Mouse (Mus musculus): ENCODE results near the gene Wfikkn1.

Wfikkn1 gene

GRCm38 (mm10) chr17:25835816-25836215 is 44.8 kb downstream of the Wfikkn1 start:
- no peak for DNase-seq

GRCm38 (mm10) chr17:25835301-25835700 is 45.4 kb downstream of the Wfikkn1 start:
- no peak for DNase-seq

- DNase-seq = no peak
Measured at GRCm38 (mm10) chr17:25834595-25835222, 45.9 kb downstream of the Wfikkn1 start.

GRCm38 (mm10) chr17:25833961-25834594 is 46.6 kb downstream of the Wfikkn1 start:
- DNase-seq = no peak

DNA sequence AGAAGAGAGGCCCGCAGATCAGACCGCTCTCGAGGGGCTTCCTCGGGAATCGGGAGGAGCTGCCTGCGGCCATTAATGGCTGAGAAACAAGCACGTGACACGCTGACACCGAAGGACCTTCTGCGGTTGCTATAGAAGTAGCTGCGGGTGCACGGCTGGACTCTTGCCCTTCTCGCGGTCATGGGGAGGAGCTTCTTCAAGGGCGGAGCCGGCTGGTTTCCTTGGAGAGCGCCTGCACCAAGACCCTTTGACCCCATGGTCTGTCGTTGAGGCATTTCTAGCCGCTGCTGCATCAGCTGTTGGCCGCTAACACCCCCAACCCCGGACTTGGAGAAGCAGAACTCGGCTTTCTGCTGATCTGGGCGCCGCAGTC is 47.4 kb downstream of the Wfikkn1 start, which contains the start of gene Stub1:
Stub1 (minus strand) TSS at position 114 of the 373 bp plus-strand sequence.
- DNase-seq = peak; percentile 69

DNA sequence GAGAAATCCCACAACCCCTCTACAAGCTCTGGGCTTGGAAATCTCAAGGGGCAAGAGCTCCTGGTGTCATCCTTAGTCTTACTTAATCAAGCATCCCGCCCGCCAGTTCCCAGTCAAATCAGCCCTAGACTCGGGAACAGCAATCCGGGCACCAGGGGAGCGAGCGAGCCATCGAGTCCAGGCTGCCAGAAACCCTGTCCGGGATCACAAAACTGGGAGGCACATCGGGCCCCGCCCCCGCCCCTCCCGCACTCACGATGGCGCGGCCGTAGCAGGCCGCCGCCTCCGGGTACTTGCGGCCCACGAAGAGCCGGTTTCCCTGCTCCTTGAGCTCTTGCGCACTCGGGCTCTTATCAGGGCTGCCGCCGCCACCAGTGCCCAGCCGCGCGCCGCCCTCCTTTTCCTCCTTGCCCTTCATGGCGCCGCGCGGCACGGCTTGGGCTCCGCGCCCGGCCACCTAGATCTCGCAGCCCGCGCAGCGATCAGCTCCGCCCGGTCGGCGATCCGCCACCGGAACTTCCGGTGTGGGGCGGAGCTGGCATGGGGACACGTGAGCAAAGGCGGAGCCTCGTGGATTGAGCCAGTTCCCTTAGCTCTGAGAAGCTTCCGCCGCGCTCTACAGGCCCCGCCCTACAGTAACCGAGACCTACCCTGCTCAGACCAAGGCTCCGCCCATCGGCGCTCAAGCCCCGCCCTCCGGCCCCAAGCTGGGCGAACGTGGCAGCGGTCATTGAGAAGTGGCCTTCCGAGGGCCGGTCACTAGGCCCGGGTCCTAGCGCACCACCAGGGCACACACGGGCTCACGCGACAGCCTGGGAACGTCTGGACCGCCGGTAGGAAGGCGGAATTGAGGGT is 48.0 kb downstream of the Wfikkn1 start:
- peak; percentile 98 for DNase-seq

GRCm38 (mm10) chr17:25831451-25832281 is 49.0 kb downstream of the Wfikkn1 start:
- DNase-seq = no peak

DNA sequence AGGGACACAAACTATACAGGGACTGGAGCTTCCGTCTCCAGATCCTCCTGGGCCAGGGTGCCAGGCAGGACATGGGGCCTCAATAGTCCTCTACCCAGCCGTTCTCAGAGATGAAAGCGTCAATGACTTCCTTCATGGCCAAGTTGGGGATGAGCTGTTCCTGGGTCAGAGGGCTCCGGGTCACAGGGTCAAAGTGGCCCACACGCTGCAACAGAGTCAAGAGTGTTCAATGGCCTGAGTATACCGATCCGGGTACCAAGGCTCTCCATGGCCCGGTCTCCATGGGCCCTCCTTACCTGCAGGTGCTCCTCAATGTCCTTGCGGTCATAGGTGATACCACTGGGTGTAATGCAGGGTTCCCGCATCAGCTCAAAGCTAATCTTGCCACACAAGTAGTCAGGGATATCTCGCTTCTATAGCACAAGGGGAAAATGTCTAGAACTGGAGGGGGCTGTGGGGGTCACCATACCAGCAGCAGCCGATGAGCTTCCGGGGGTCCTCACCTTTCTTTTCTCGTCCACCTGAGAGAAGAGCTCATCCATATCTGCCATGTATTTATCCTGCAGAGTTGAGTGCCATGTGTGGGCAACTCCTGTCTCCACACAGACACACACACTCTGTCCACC is 49.7 kb downstream of the Wfikkn1 start:
- no peak for DNase-seq

GRCm38 (mm10) chr17:25830200-25830753 is 50.4 kb downstream of the Wfikkn1 start:
- no peak for DNase-seq

GRCm38 (mm10) chr17:25829558-25830017 is 51.1 kb downstream of the Wfikkn1 start:
- no peak for DNase-seq

DNA sequence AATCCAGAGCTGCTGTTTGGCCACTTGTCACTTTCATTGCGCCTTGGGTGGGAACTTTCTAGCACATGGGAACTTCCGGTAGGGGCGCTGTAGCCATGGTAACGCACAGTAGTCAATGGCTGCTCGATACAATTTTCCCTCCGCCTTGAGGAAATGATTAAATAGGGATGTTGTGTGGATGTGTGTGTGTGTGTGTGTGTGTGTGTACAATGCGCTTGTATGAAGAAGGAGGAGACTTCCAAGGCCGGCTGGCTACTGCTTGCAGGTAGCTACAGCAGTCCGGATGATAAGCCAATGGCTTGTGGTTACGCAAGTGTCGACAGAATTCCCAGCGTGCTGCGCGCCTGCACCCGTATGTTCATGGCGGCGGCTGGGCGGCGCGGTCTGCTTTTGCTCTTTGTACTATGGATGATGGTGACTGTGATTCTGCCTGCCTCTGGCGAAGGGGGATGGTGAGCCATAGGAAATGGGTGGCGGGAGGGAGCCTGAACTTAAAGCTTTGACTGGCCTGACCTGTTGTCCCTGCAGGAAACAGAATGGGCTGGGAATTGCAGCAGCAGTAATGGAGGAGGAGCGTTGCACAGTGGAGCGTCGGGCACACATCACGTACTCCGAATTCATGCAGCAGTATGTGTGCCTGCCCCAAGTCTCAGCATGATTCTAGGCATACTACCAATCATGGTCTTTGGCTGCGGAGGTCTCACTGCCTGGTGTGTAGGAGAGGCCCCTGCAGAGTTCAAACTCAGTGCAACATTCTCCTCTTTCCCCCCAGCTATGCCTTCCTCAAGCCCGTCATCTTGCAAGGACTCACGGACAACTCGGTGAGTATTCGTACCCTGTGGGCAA is 51.7 kb downstream of the Wfikkn1 start, which contains the start of gene Jmjd8:
Jmjd8 (plus strand) TSS at position 156 of the 846 bp plus-strand sequence.
- DNase-seq = peak; percentile 81

GRCm38 (mm10) chr17:25828223-25828594 is 52.4 kb downstream of the Wfikkn1 start:
- DNase-seq = peak; percentile 43

Measured in thymus, postnatal 14 days (tissue).